Mouse (Mus musculus): ENCODE data around the gene Ccdc54.

Gene Ccdc54

GRCm38 (mm10) chr16:50591054-50591453, at the start of gene Ccdc54:
Ccdc54 (minus strand) TSS chr16:50591154.
- no peak for DNase-seq (ENCODE audit: extremely low read depth, insufficient read length, low spot score)

DNA sequence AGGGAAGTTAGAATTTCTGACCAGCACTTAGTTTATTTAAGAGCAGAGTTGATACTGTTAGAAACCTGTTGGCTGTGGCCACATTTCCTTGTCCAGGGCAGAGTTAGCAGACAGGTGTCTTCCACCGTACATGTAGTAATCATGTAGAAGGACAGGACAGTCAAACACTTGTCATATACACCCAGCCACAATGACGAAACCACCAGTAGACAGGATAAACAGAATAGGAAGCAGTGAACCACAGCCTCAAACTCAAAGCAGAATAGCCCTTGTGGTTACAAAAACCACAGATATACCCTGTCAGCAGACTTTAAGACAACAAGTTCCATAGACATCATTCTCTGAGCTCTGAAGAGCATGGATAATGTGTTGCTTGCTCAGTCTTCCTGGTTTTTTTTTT, 41.6 kb upstream of the Ccdc54 start:
- DNase-seq (ENCODE audit: extremely low read depth, insufficient read length, low spot score): no peak

- no peak for DNase-seq (ENCODE audit: extremely low read depth, insufficient read length, low spot score)
These were observed 24.6 kb upstream of the Ccdc54 start for GRCm38 (mm10) chr16:50615569-50615968.

DNA sequence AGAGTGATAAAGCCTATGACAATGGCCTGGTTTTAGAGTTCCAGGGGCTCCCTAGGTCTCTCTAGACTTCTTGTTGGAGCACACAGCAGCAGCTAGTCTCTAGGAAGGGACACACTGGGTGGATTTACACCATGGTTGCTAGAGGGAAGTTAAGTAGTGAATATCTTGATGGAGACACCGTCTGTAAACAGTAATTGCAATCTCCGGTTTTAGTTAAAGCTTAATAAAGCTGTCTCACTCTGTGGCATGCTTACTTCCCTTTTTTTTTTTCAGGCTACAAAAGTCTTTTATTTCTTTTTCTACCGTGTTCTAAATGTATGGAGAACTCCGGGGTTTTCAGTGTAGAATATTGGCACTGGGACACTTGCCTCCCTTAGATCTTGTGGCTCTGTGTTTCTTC, 22.0 kb upstream of the Ccdc54 start:
- DNase-seq (ENCODE audit: extremely low read depth, insufficient read length, low spot score): no peak

- DNase-seq (ENCODE audit: extremely low read depth, insufficient read length, low spot score): peak; percentile 49
These were observed 19.6 kb upstream of the Ccdc54 start for GRCm38 (mm10) chr16:50610580-50610979.

DNA sequence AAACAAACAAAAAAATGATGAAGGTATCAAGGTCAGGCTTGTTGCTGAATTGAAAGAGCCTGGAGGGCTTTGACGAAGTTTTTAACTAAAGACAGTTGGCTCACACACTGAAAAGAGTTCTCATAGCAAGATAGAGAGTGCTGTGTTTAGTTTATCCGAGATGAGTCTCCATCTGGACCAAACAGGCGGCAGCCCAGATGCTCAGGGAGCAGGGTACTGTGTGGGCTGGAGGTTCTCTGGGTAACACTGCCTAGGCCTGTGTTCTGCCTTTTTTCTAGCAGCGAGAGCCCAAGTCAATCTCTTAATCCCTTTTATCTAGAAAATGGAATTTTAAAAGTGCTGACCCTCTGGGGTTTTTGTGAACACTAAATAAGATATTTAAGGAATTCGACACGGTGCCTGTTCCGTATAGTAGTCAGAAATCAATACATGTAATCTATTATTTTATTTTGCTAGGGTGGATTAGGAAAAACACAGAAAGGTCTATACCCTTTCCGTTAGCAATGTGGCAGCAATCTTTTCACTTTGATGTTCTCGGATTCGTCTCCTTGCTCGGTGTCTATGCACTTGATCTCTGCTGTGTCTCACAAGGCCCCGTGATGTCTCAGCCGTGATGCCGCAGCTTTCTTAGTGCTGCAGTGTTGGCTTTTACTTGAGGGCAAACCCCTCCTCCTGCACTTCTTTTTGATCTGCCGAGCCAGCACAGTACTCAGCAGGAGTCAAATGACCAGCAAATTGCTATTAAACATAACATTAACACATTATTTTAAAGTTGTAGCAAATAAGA, 17.0 kb upstream of the Ccdc54 start:
- DNase-seq (ENCODE audit: extremely low read depth, insufficient read length, low spot score): no peak

GRCm38 (mm10) chr16:50604826-50605225, 13.9 kb upstream of the Ccdc54 start:
- no peak for DNase-seq (ENCODE audit: extremely low read depth, insufficient read length, low spot score)

GRCm38 (mm10) chr16:50601947-50602346, 11.0 kb upstream of the Ccdc54 start:
- DNase-seq (ENCODE audit: extremely low read depth, insufficient read length, low spot score): no peak

DNA sequence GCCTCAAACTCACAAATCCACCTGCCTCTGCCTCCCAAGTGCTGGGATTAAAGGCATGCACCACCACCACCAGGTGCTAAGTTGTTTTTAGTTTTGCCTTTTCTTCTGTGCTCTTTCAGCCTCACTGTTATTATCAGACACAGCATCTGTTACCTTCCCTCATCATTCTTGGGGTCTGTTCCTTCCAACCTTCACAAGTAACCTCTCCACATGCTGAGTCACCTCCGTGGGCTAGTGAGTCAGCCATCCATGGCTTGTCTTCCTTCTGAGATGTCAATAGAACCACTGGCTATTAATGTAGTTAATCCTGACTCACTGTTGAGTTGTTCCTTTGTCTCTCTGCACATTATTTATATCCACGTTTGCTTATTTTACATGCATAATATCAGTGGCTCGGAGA, 9.7 kb upstream of the Ccdc54 start:
- DNase-seq (ENCODE audit: extremely low read depth, insufficient read length, low spot score): peak; percentile 44

- DNase-seq (ENCODE audit: extremely low read depth, insufficient read length, low spot score): no peak
These were observed 5.7 kb upstream of the Ccdc54 start for GRCm38 (mm10) chr16:50596679-50597078.

- no peak for DNase-seq (ENCODE audit: extremely low read depth, insufficient read length, low spot score)
These were observed 5.2 kb upstream of the Ccdc54 start for GRCm38 (mm10) chr16:50596171-50596570.

- no peak for DNase-seq (ENCODE audit: extremely low read depth, insufficient read length, low spot score)
These were observed 3.9 kb upstream of the Ccdc54 start for GRCm38 (mm10) chr16:50594876-50595275.

GRCm38 (mm10) chr16:50593361-50593760, 2.4 kb upstream of the Ccdc54 start:
- DNase-seq (ENCODE audit: extremely low read depth, insufficient read length, low spot score): no peak

DNA sequence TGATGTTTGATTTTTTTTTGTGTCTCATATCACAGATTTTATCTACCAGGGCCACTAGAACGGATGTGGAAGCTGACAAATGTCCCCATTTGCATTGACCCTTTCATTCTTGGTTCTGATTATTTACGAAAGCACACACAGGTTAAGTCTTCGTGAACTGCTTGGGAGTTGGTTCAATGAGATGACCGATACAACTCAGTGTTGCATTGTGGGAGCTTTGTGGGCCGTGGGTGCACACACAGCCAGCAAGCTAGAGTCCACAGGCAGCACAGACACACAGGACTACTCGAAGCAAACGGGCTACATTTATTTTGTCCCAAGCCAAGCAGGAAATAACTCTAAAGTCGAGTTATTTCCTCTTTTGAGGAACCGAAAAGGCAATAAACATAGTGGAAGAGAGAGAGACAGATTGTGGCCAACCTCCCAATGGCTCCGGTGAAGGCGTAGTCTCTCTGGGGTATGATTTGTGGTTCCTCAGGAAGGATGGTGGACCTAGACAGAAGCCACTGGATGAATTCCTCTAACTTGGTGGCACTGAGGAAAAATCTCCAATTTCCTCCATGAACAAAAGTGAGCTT, 1.3 kb downstream of the Ccdc54 start:
- no peak for DNase-seq (ENCODE audit: extremely low read depth, insufficient read length, low spot score)

DNA sequence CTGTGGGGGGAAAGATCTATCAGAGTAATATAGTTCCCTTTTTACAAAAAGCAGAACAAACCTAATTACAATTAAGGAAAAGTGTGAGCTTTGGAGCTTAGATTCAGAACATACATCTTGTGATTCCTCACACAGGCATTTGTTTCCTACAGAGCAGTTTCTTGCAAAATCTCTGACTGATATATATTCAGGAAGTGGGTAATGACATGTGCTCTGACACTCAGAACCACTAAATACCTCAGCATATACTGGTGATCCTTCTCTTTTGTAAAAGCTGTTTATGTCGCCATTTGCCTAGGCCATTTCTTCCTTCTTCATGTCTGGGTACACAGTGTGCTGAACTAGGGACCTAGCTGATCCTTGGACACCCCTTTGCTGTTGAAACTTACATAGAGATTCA, 2.8 kb downstream of the Ccdc54 start:
- DNase-seq (ENCODE audit: extremely low read depth, insufficient read length, low spot score): no peak

DNA sequence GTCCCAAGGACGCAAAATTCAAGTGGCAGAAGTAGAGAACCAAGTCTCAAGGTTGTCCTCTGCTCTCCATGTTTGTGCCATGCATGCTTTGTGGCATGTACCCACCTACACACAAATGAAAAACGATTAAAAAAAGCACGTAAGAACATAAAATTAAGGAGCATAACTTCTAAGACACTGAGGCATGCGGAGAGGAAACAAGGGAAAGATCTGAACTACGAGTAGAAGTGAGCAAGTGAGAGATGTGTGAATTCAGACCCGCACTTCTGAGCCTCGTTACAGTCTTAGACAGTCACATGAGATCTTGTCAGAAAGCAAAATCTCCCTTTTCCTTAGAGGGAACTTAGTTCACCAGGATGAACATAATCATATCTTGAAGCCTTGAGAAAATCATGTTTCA, 3.8 kb downstream of the Ccdc54 start:
- DNase-seq (ENCODE audit: extremely low read depth, insufficient read length, low spot score): no peak

- DNase-seq (ENCODE audit: extremely low read depth, insufficient read length, low spot score): peak; percentile 15
These were observed 12.6 kb downstream of the Ccdc54 start for GRCm38 (mm10) chr16:50578361-50578760.

DNA sequence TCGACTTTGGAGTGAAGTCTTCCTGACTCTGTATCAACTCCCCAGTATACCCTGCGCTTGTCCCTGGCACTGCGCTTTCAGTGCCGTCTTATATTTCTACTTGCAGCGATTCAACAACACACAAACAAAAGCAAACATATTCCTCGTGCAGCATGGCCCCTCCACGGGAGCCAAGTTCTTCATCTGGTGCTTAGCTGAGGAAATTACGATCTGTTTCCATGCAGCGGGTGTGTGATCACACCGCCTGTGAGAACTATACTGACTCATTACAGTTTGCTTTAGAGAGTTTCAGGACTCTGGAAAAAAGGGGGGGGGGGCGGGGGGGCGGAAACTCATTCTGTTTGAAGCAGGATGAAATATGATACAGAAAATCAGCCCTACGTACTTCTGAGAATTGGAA, 18.4 kb downstream of the Ccdc54 start:
- no peak for DNase-seq (ENCODE audit: extremely low read depth, insufficient read length, low spot score)

DNA sequence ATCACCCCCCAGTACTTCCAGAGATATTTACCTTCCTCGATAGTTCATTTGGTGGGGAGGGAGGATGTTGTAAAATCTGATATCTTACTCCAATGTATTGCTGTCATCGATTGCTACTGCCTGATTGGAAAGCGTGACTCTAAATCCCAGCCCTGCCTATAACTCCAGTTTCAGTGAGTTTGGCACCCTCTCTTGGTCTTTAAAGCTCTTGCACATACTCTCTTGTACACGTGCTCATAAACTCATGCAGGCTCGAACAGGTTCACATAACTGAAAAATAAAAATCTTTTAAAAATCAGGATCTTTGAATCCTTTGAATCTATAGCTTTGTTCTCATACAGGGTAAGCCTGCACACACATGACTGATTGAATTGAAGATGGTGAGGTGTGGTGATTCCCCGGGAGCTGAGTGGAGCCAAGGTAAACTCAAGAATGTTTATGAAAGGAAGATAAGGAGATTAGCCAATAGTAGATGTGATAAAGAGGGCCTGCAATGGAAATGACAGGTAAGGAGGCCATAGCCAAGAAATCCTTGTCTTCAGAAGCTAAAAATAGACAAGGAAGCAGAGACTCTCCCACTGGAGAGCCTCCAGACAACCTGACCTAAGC, 31.7 kb downstream of the Ccdc54 start:
- DNase-seq (ENCODE audit: extremely low read depth, insufficient read length, low spot score): no peak

DNA sequence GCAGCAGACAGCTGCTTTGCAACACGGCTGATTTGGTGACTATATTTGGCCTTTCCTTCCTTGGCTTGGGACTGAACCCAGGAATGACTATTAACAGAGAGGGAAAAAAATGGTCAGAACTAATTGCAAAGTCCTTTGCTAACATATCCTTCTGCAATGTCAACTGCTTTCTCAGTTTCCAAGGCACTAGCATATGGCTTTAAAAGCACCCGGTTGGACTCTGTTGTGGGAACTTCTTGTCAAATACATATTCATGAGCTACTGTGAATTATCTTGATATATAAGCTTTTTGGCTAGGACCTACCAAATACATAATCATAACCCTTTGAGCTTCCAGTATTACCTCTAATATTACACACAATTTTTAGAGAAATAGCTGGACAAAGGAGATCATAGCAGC, 37.1 kb downstream of the Ccdc54 start:
- DNase-seq (ENCODE audit: extremely low read depth, insufficient read length, low spot score): no peak

GRCm38 (mm10) chr16:50551871-50552528, 39.0 kb downstream of the Ccdc54 start:
- no peak for DNase-seq (ENCODE audit: extremely low read depth, insufficient read length, low spot score)

DNA sequence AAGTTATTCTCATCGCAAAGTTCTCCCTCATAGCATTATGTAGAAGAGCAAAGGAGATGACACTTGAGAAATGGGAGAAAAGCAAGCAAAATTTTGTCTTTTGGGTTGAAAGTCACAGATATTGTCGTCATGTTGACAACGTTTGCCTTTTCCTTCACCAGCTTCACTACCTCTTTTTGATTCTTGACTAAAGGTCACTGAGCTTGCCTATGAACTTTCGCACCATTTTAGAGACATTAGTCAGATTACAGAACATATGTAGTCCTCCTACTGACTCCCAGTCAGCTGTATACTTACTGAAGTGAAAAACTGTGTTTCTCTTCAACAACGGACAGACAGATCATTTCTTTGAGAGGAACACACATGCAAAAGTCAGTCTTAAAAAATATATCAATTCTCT, 40.0 kb downstream of the Ccdc54 start:
- no peak for DNase-seq (ENCODE audit: extremely low read depth, insufficient read length, low spot score)

Data from 3134 (cell line).